Mouse (Mus musculus) B cell, adult 2 months (primary cell): ENCODE results near the gene Siah1a.

ENCODE experiments used
- DNase-seq, 2 experiments: peaks; one replicate each; pipeline ENCODE4 v3.0.0; 2022

The Siah1a gene

GRCm38 (mm10) chr8:86744313-86745220 is 1.2 kb downstream of the Siah1a start:
- DNase-seq, result no peak

- DNase-seq, result no peak
Observed at GRCm38 (mm10) chr8:86742605-86743345, 3.0 kb downstream of the Siah1a start.

- no peak for DNase-seq
Observed at GRCm38 (mm10) chr8:86741627-86742026, 4.1 kb downstream of the Siah1a start.

- DNase-seq, result no peak
Observed at GRCm38 (mm10) chr8:86740899-86741298, 4.8 kb downstream of the Siah1a start.

GRCm38 (mm10) chr8:86735446-86736111 is 10.2 kb downstream of the Siah1a start:
- peak in 1 of 2 experiments; percentile 32 for DNase-seq

GRCm38 (mm10) chr8:86734954-86735353 is 10.8 kb downstream of the Siah1a start:
- no peak for DNase-seq

- DNase-seq, result no peak
Observed at GRCm38 (mm10) chr8:86734171-86734570, 11.6 kb downstream of the Siah1a start.

- DNase-seq, result no peak
Observed at GRCm38 (mm10) chr8:86730860-86731259, 14.9 kb downstream of the Siah1a start.

- DNase-seq, result no peak
Observed at GRCm38 (mm10) chr8:86730303-86730702, 15.4 kb downstream of the Siah1a start.

- no peak for DNase-seq
Observed at GRCm38 (mm10) chr8:86728224-86728950, 17.3 kb downstream of the Siah1a start.

GRCm38 (mm10) chr8:86726959-86727358 is 18.8 kb downstream of the Siah1a start:
- no peak for DNase-seq

- DNase-seq, result no peak
Observed at GRCm38 (mm10) chr8:86721490-86721889, 24.2 kb downstream of the Siah1a start.

- no peak for DNase-seq
Observed at GRCm38 (mm10) chr8:86720756-86721459, 24.8 kb downstream of the Siah1a start.

GRCm38 (mm10) chr8:86719368-86719767 is 26.4 kb downstream of the Siah1a start:
- DNase-seq, result no peak

GRCm38 (mm10) chr8:86718332-86718994 is 27.3 kb downstream of the Siah1a start:
- DNase-seq, result no peak

GRCm38 (mm10) chr8:86713407-86714188 is 32.1 kb downstream of the Siah1a start:
- no peak for DNase-seq

GRCm38 (mm10) chr8:86712594-86712993 is 33.1 kb downstream of the Siah1a start:
- no peak for DNase-seq

- peak; percentile 48 to 52 for DNase-seq
Observed at GRCm38 (mm10) chr8:86707873-86708272, 37.9 kb downstream of the Siah1a start.

GRCm38 (mm10) chr8:86706756-86707155 is 39.0 kb downstream of the Siah1a start:
- DNase-seq, result no peak

- DNase-seq, result no peak
Observed at GRCm38 (mm10) chr8:86705317-86705716, 40.4 kb downstream of the Siah1a start.

GRCm38 (mm10) chr8:86702453-86702852 is 43.3 kb downstream of the Siah1a start:
- no peak for DNase-seq
